Mouse (Mus musculus) forebrain, embryonic 14.5 days (tissue): ENCODE results near the gene Pced1b. TPM values are rescaled to one million over a fixed set of nuclear protein-coding genes. Genes with fewer than 3 reads are reported as not detected.

ENCODE experiments used
- ATAC-seq: fragments of 200-750 bp; cut with Nextera tagmentation; 2 replicates; pipeline ENCODE4 v1.8.0; 2017; ENCODE audit warnings: mild to moderate bottlenecking, moderate library complexity
- DNase-seq: peaks from one replicate; pipeline ENCODE4 v3.0.0-alpha.2; 2015; ENCODE audit warnings: low spot score
- H3K27ac ChIP-seq: fragments of 300-500 bp; sonication (generic); 2 replicates; pipeline ENCODE4 v1.5.1; 2014; ENCODE audit warnings: low read depth, mild to moderate bottlenecking, control low read depth, low read length, moderate library complexity
- H3K27me3 ChIP-seq: fragments of 300-500 bp; sonication (generic); replicated peaks from 2 replicates; pipeline ENCODE4 v1.6.1; 2014; ENCODE audit warnings: low read length, control low read depth, mixed read lengths; ENCODE audit not compliant: control insufficient read depth, insufficient read depth
- H3K36me3 ChIP-seq: fragments of 300-500 bp; sonication (generic); 2 replicates; pipeline ENCODE4 v1.6.1; 2014; ENCODE audit warnings: low read length, control low read depth; ENCODE audit not compliant: control insufficient read depth, insufficient read depth
- H3K4me1 ChIP-seq: fragments of 300-500 bp; sonication (generic); 2 replicates; pipeline ENCODE4 v1.6.1; 2014; ENCODE audit warnings: antibody characterized with exemption, low read length, control low read depth; ENCODE audit not compliant: control insufficient read depth, insufficient read depth
- H3K4me2 ChIP-seq: fragments of 300-500 bp; sonication (generic); 2 replicates; pipeline ENCODE4 v1.6.1; 2014; ENCODE audit warnings: mild to moderate bottlenecking, control low read depth, low read length
- H3K4me3 ChIP-seq: fragments of 300-500 bp; sonication (generic); 2 replicates; pipeline ENCODE4 v1.5.1; 2014; ENCODE audit warnings: low read depth, low read length, control low read depth
- H3K9ac ChIP-seq: fragments of 300-500 bp; sonication (generic); 2 replicates; pipeline ENCODE4 v1.6.1; 2014; ENCODE audit warnings: mild to moderate bottlenecking, low read length, control low read depth, moderate library complexity
- H3K9me3 ChIP-seq: fragments of 300-500 bp; sonication (generic); replicated peaks from 2 replicates; pipeline ENCODE4 v1.6.1; 2016; ENCODE audit warnings: low read length, control low read depth, mixed read lengths; ENCODE audit not compliant: control insufficient read depth
- WGBS: fragments of 180-500 bp; shearing (Covaris S2); extraction: QIAGEN DNeasy Blood & Tissue Kit; methylation state at CpG from one replicate; pipeline ENCODE4 v1.1.7; 2014; 5-methylcytosine and 5-hydroxymethylcytosine counted together
- polyA plus RNA-seq: library from polyadenylated mRNA; unstranded; fragments of >200 nt; fragmentation: Nextera tagmentation; extraction: Ambion mirVana; gene quantifications from 2 replicates; pipeline ENCODE4 v1.2.1, GENCODE M21; 2014

Gene Pced1b
- polyA plus RNA-seq, 1 experiment from 2014 or later, result 2.8 TPM

DNA sequence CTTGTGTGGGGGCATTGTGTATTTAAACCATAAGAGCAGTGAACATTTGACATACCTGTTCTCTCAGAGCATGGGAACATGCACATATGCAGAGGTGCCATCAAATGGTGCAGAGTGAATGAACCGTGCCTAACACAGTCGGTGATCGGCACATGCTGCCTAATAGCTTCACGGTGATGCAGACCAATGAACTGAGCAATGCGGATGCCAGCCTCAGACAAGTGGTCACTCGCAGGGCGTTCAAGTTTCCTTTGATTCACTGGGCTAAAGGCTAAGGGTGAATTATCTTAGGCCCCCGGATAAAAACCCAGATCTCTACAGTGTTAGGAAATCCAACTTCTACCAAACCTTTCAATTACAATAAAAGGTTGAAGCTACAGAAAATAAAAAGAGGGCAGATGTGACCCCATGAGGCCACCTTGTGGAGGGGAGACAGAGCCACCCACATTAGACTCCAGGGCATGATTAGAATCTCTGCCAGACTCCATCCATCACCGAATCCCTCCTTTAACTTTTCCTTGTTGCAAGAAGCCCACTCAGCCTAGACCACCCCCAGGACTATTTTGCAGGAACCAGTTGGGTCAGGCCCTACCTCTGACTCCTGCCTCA is 31.5 kb downstream of the Pced1b start:
- H3K4me3 ChIP-seq, result no peak overlapping the region
- WGBS, result 93% methylated on average over 9 of the region's 9 CpGs
- H3K27me3 ChIP-seq, result 0 out of 2 replicates have a peak, but pooled peaks cover 2% of the 10 kb centered on the region
- no peak overlapping the region for H3K4me2 ChIP-seq
- no peak overlapping the region for H3K9ac ChIP-seq
- peaks cover 14% of the 10 kb centered on the region for H3K4me1 ChIP-seq
- H3K9me3 ChIP-seq, result no peaks in the 10 kb centered on the region
- DNase-seq, result no peak
- ATAC-seq, result no peak
- no peak overlapping the region for H3K27ac ChIP-seq
- H3K36me3 ChIP-seq, result no peaks in the 10 kb centered on the region

GRCm38 (mm10) chr15:97280131-97280530 is 33.2 kb downstream of the Pced1b start:
- Histone ChIP-seq H3K9me3 (no peaks in the 10 kb centered on the region), H3K9ac (no peak overlapping the region), H3K36me3 (no peaks in the 10 kb centered on the region), H3K4me2 (no peak overlapping the region), H3K27ac (no peak overlapping the region), H3K4me1 (peaks cover 14% of the 10 kb centered on the region), H3K27me3 (0 out of 2 replicates have a peak, but pooled peaks cover 2% of the 10 kb centered on the region), H3K4me3 (no peak overlapping the region)
- DNase-seq (no peak), ATAC-seq (no peak)
- 87% methylated on average over 8 of the region's 8 CpGs for WGBS

DNA sequence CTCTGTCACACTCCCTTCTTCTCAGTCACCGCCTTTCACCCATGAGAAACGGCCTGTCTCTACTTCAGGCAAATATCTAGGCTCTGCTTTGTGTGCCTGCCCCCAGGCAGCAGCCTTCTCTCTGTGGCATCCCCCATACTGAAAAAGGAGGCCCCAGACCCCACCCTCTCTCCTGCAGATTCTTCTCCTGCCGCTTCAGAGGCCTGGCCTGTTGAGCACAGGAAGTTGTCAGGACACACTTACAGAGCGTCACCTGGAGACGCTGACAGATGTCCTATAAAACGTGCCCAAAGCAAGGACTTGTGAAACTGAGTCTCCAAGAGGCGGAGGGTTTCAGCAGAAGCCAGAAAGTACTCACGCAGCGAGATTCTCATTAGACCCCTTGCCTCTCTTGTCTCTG is 33.9 kb downstream of the Pced1b start:
- H3K27me3 ChIP-seq, result 0 out of 2 replicates have a peak, but pooled peaks cover 2% of the 10 kb centered on the region
- no peaks in the 10 kb centered on the region for H3K36me3 ChIP-seq
- H3K27ac ChIP-seq, result no peak overlapping the region
- H3K4me2 ChIP-seq, result no peak overlapping the region
- no peak for ATAC-seq
- H3K4me3 ChIP-seq, result no peak overlapping the region
- 73% methylated on average over 9 of the region's 9 CpGs for WGBS
- no peaks in the 10 kb centered on the region for H3K9me3 ChIP-seq
- peaks cover 14% of the 10 kb centered on the region for H3K4me1 ChIP-seq
- no peak overlapping the region for H3K9ac ChIP-seq
- DNase-seq, result no peak

- WGBS, result 72% methylated on average over 10 of the region's 10 CpGs
- H3K4me1 ChIP-seq, result peaks cover 4% of the 10 kb centered on the region
- H3K9ac ChIP-seq, result no peak overlapping the region
- 0 out of 2 replicates have a peak, but pooled peaks cover 2% of the 10 kb centered on the region for H3K27me3 ChIP-seq
- H3K4me2 ChIP-seq, result no peak overlapping the region
- 0 out of 2 replicates have a peak, but pooled peaks have one; percentile 40 for ATAC-seq
- H3K36me3 ChIP-seq, result no peaks in the 10 kb centered on the region
- H3K9me3 ChIP-seq, result no peaks in the 10 kb centered on the region
- no peak overlapping the region for H3K27ac ChIP-seq
- DNase-seq, result peak; percentile 64
- H3K4me3 ChIP-seq, result no peak overlapping the region
These were observed 35.0 kb downstream of the Pced1b start for GRCm38 (mm10) chr15:97281712-97282571.

DNA sequence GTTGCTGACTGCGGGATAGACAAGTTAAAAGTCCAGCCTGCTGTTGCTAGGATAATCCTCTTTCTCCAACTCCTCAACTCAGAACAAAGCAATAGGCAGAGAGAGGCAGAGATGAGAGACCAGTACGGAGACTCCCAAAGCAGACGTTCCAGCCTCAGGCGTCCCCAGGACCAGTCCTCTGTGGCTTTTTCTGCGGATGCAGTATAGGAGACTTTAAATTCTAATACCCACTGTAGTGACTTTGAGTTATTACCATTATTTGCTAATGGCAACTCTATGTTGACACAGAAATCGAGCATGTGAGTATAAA is 35.6 kb downstream of the Pced1b start:
- H3K27me3 ChIP-seq, result no peaks in the 10 kb centered on the region
- H3K4me1 ChIP-seq, result no peaks in the 10 kb centered on the region
- no peak overlapping the region for H3K9ac ChIP-seq
- no peak overlapping the region for H3K27ac ChIP-seq
- no peak overlapping the region for H3K4me3 ChIP-seq
- H3K36me3 ChIP-seq, result no peaks in the 10 kb centered on the region
- DNase-seq, result no peak
- 74% methylated on average over 6 of the region's 6 CpGs for WGBS
- no peak for ATAC-seq
- no peak overlapping the region for H3K4me2 ChIP-seq
- no peaks in the 10 kb centered on the region for H3K9me3 ChIP-seq

GRCm38 (mm10) chr15:97284201-97284600 is 37.3 kb downstream of the Pced1b start:
- no peaks in the 10 kb centered on the region for H3K4me1 ChIP-seq
- H3K9ac ChIP-seq, result no peak overlapping the region
- DNase-seq (no peak), ATAC-seq (no peak)
- no peaks in the 10 kb centered on the region for H3K36me3 ChIP-seq
- H3K4me3 ChIP-seq, result no peak overlapping the region
- no peak overlapping the region for H3K4me2 ChIP-seq
- H3K27ac ChIP-seq, result no peak overlapping the region
- WGBS, result 83% methylated on average over 5 of the region's 5 CpGs
- H3K27me3 ChIP-seq, result no peaks in the 10 kb centered on the region
- H3K9me3 ChIP-seq, result no peaks in the 10 kb centered on the region

DNA sequence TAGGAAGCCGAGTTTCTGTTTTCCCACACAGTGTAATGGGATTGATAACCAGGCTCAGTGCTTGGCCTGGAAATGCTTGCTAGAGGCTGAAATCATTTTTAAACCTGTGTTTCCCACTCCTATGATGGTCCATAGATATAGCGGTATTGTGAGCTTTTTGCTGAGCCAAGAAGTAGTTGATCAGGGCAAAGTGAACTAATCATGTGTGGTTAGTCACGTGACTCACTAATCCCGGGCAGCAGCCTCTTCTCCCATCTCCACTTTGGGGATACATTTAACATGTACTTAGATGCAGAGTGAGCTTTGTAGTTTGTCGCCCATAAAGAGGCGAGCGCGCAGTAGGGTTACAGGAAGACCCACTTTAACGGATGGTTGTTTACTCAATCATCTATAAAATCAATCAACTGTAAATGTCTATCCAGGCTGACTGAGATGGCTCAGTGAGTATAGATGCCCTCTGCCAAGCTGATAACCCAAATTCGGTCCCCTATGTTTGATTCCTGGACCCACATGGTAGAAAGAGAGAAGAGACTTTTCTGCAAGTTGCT is 38.8 kb downstream of the Pced1b start:
- Histone ChIP-seq H3K27ac (no peak overlapping the region), H3K36me3 (no peaks in the 10 kb centered on the region), H3K4me1 (no peaks in the 10 kb centered on the region), H3K9me3 (no peaks in the 10 kb centered on the region), H3K4me2 (no peak overlapping the region), H3K27me3 (no peaks in the 10 kb centered on the region), H3K9ac (no peak overlapping the region), H3K4me3 (no peak overlapping the region)
- 90% methylated on average over 10 of the region's 10 CpGs for WGBS
- DNase-seq (no peak), ATAC-seq (no peak)

DNA sequence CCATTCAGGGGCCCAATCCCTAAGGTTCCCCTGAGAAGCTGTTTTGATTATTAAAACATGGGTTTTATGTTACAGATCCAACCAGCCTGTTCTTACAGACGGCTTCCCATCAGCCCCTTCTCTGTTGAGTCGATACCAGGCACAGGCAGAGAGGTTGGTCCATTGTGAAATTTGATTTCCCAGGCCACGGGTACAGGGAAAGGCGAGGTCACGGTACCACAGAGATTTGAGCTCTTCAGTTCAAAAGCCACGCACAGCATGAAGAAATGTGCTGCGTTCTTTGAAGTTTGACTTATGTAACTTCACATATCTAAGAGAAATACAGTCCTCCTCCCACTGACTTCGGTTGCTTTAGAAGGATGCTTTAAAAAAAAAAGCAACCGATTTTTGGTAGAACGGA is 39.8 kb downstream of the Pced1b start:
- H3K4me1 ChIP-seq, result no peaks in the 10 kb centered on the region
- no peak for ATAC-seq
- H3K4me3 ChIP-seq, result no peak overlapping the region
- H3K27ac ChIP-seq, result no peak overlapping the region
- peak; percentile 7 for DNase-seq
- H3K27me3 ChIP-seq, result no peaks in the 10 kb centered on the region
- H3K9ac ChIP-seq, result no peak overlapping the region
- no peaks in the 10 kb centered on the region for H3K36me3 ChIP-seq
- no peaks in the 10 kb centered on the region for H3K9me3 ChIP-seq
- WGBS, result 87% methylated on average over 10 of the region's 10 CpGs
- no peak overlapping the region for H3K4me2 ChIP-seq
